Mouse (Mus musculus) neural tube, embryonic 15.5 days (tissue): ENCODE data around the gene Isy1. TPM values are rescaled to one million over a fixed set of nuclear protein-coding genes. Genes with fewer than 3 reads are reported as not detected.

ENCODE experiments used
- ATAC-seq: fragments of 200-750 bp; cut with Nextera tagmentation; 2 replicates; pipeline ENCODE4 v1.8.0; 2017; ENCODE audit warnings: mild to moderate bottlenecking, moderate TSS enrichment, moderate library complexity; ENCODE audit not compliant: low FRiP score
- H3K27ac ChIP-seq: fragments of 300-500 bp; sonication (generic); replicated peaks from 2 replicates; pipeline ENCODE4 v1.5.1; 2015; ENCODE audit warnings: mild to moderate bottlenecking, inconsistent platforms
- H3K27me3 ChIP-seq: fragments of 300-500 bp; sonication (generic); replicated peaks from 2 replicates; pipeline ENCODE4 v1.6.1; 2015; ENCODE audit warnings: inconsistent platforms
- H3K36me3 ChIP-seq: fragments of 300-500 bp; sonication (generic); 2 replicates; pipeline ENCODE4 v1.6.1; 2015; ENCODE audit warnings: inconsistent platforms
- H3K4me1 ChIP-seq: fragments of 300-500 bp; sonication (generic); 2 replicates; pipeline ENCODE4 v1.6.1; 2015; ENCODE audit warnings: inconsistent platforms
- H3K4me2 ChIP-seq: fragments of 300-500 bp; sonication (generic); 2 replicates; pipeline ENCODE4 v1.6.1; 2015; ENCODE audit warnings: inconsistent platforms, mild to moderate bottlenecking, moderate library complexity
- H3K4me3 ChIP-seq: fragments of 300-500 bp; sonication (generic); replicated peaks from 2 replicates; pipeline ENCODE4 v1.5.1; 2015; ENCODE audit warnings: mild to moderate bottlenecking, inconsistent platforms
- H3K9ac ChIP-seq: fragments of 300-500 bp; sonication (generic); replicated peaks from 2 replicates; pipeline ENCODE4 v1.6.1; 2015; ENCODE audit warnings: mild to moderate bottlenecking, inconsistent platforms
- H3K9me3 ChIP-seq: fragments of 300-500 bp; sonication (generic); replicated peaks from 2 replicates; pipeline ENCODE4 v1.6.1; 2016; ENCODE audit warnings: inconsistent platforms
- WGBS: fragments of 180-500 bp; shearing (Covaris S2); methylation state at CpG from one replicate; pipeline ENCODE4 v1.1.7; 2015; ENCODE audit warnings: mixed read lengths; 5-methylcytosine and 5-hydroxymethylcytosine counted together
- polyA plus RNA-seq: library from polyadenylated mRNA; unstranded; fragments of >200 nt; fragmentation: Nextera tagmentation; extraction: Ambion mirVana; gene quantifications from 2 replicates; pipeline ENCODE4 v1.2.1, GENCODE M21; 2015

The Isy1 gene
- polyA plus RNA-seq, 1 experiment from 2014 or later, result 22.6 TPM

DNA sequence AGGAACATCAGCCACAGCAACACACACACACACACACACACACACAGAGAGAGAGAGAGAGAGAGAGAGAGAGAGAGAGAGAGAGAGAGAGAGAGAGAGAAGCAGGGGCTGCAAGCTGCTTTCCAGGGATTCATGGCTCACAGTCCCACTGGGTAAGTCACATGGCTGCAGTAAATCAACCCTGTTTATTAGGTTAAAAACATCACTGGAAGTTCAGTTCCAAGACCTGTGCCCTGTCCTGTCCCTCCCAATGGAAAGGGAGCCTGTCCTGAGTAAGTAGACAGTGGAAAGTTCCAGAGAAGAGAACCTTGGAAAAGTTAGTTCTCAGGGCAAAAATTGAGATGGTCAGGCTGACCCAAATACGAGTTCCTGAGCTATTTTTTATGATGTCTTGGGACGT, 41.3 kb downstream of the Isy1 start:
- no peak for ATAC-seq
- H3K9me3 ChIP-seq, result no peaks in the 10 kb centered on the region

GRCm38 (mm10) chr6:87796251-87796880, 42.2 kb downstream of the Isy1 start:
- no peaks in the 10 kb centered on the region for H3K9me3 ChIP-seq
- H3K27ac ChIP-seq, result no peak overlapping the region
- no peaks in the 10 kb centered on the region for H3K27me3 ChIP-seq

More for the DNA sequence above, 41.3 kb downstream of the Isy1 start:
- peaks cover 8% of the 10 kb centered on the region for H3K36me3 ChIP-seq
- 42% methylated on average over 2 of the region's 2 CpGs for WGBS
- no peak overlapping the region for H3K9ac ChIP-seq
- H3K27me3 ChIP-seq, result no peaks in the 10 kb centered on the region
- H3K27ac ChIP-seq, result no peak overlapping the region
- no peak overlapping the region for H3K4me2 ChIP-seq
- H3K4me1 ChIP-seq, result peaks cover 8% of the 10 kb centered on the region
- no peak overlapping the region for H3K4me3 ChIP-seq

DNA sequence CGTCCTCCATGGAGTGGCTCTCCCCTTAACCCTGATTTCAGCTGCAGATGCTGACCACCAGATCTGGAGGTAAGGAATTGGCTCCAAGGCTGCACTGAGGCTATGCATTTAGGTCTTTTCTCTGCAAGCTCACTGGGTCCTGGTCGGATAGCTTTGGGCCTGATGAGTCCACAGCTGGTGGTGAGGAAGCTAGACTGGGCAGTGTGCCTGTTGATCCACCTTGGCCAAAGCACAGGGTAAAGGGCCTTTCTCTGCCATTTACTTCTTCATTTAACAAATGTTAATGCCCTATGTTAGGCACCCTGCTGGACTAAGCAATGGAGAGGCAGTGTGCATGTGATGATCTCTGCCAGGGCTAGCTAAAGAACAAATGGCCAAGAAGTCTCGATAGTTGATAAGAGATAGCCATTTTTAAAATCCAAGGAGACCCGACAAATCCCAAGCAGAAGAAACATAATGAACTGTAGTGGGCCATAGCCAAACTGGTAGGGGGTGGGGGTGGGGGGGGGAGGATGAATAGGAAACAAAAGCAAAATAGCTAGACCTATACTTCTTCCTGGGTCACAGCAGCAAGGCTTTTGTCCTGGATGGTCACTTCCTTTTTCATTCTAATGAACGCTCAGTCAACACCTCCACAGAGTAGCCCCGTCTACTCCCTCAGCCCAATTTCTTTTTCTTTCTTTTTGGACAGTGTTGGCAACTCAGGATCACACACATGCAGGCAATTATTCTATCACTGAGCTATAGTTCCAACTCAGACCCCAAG, 43.0 kb downstream of the Isy1 start:
- peaks cover 8% of the 10 kb centered on the region for H3K4me1 ChIP-seq
- no peak overlapping the region for H3K4me3 ChIP-seq
- H3K9ac ChIP-seq, result no peak overlapping the region
- no peak for ATAC-seq
- H3K27ac ChIP-seq, result no peak overlapping the region
- H3K27me3 ChIP-seq, result no peaks in the 10 kb centered on the region
- no peak overlapping the region for H3K4me2 ChIP-seq
- WGBS, result 47% methylated on average over 6 of the region's 6 CpGs
- H3K36me3 ChIP-seq, result peaks cover 17% of the 10 kb centered on the region
- H3K9me3 ChIP-seq, result no peaks in the 10 kb centered on the region

More at GRCm38 (mm10) chr6:87796251-87796880, 42.2 kb downstream of the Isy1 start:
- Histone ChIP-seq H3K4me1 (peaks cover 8% of the 10 kb centered on the region), H3K4me2 (no peak overlapping the region), H3K4me3 (no peak overlapping the region), H3K9ac (no peak overlapping the region), H3K36me3 (peaks cover 15% of the 10 kb centered on the region)
- no peak for ATAC-seq
- WGBS, result 94% methylated on average over 6 of the region's 6 CpGs

- Histone ChIP-seq H3K4me3 (no peak overlapping the region), H3K36me3 (peaks cover 17% of the 10 kb centered on the region), H3K9ac (no peak overlapping the region), H3K27ac (no peak overlapping the region), H3K4me2 (no peak overlapping the region), H3K27me3 (no peaks in the 10 kb centered on the region), H3K4me1 (peaks cover 19% of the 10 kb centered on the region), H3K9me3 (no peaks in the 10 kb centered on the region)
- no peak for ATAC-seq
- 95% methylated on average over 10 of the region's 10 CpGs for WGBS
These were observed 44.6 kb downstream of the Isy1 start for GRCm38 (mm10) chr6:87793821-87794510.

GRCm38 (mm10) chr6:87791826-87792225, 46.8 kb downstream of the Isy1 start:
- WGBS, result 94% methylated on average over 5 of the region's 5 CpGs
- Histone ChIP-seq H3K27me3 (no peaks in the 10 kb centered on the region), H3K4me2 (no peak overlapping the region), H3K4me1 (peaks cover 16% of the 10 kb centered on the region), H3K36me3 (peaks cover 17% of the 10 kb centered on the region), H3K9ac (no peak overlapping the region), H3K4me3 (no peak overlapping the region), H3K27ac (no peak overlapping the region), H3K9me3 (no peaks in the 10 kb centered on the region)
- ATAC-seq, result no peak

DNA sequence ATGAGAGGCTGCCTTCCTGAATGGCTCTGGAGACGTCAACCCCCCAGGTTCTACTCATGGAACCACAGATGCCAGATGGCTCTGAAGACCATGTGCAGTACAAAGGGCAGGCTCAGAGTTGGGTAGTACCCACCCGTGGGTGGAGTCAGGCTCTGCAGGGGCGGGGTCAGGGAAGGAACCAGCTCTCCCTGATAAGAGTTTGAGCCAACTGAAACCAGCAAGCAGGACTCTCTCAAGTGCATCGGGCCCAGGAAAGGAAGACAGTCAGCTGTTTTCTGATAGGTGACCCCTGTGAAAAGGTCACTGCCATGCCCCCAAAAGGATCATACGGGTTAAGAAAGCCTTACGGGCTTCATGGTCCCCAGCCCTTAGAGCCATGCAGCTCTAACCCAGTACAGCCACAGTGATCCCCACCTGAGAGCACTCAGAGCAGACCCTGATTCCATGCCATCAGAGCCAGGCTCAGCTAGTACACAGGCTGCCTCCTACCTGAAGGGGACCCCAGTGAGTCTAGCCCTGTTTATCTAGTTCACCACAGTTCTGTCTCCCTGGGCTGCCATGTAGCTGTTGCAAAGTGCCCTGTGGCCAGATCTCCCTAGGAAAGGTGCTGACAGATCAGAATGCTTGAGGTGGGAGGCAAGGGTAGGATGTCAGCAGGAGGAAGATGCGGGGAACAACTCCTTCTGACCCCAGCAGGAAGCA, 47.7 kb downstream of the Isy1 start:
- WGBS, result 77% methylated on average over 7 of the region's 7 CpGs
- Histone ChIP-seq H3K4me2 (no peak overlapping the region), H3K36me3 (peaks cover 17% of the 10 kb centered on the region), H3K9me3 (no peaks in the 10 kb centered on the region), H3K4me3 (no peak overlapping the region), H3K27ac (no peak overlapping the region), H3K27me3 (no peaks in the 10 kb centered on the region), H3K9ac (no peak overlapping the region), H3K4me1 (peaks cover 12% of the 10 kb centered on the region)
- ATAC-seq, result no peak

- Histone ChIP-seq H3K27ac (0 out of 2 replicates have a peak overlapping the region, but pooled peaks have one; percentile 5), H3K36me3 (peaks cover 17% of the 10 kb centered on the region), H3K9me3 (no peaks in the 10 kb centered on the region), H3K9ac (no peak overlapping the region), H3K4me3 (no peak overlapping the region), H3K27me3 (no peaks in the 10 kb centered on the region), H3K4me2 (no peak overlapping the region), H3K4me1 (peaks cover 12% of the 10 kb centered on the region)
- whole genome bisulfite sequencing, result 94% methylated on average over 6 of the region's 6 CpGs
- no peak for ATAC-seq
These were observed 48.8 kb downstream of the Isy1 start for GRCm38 (mm10) chr6:87789791-87790190.

DNA sequence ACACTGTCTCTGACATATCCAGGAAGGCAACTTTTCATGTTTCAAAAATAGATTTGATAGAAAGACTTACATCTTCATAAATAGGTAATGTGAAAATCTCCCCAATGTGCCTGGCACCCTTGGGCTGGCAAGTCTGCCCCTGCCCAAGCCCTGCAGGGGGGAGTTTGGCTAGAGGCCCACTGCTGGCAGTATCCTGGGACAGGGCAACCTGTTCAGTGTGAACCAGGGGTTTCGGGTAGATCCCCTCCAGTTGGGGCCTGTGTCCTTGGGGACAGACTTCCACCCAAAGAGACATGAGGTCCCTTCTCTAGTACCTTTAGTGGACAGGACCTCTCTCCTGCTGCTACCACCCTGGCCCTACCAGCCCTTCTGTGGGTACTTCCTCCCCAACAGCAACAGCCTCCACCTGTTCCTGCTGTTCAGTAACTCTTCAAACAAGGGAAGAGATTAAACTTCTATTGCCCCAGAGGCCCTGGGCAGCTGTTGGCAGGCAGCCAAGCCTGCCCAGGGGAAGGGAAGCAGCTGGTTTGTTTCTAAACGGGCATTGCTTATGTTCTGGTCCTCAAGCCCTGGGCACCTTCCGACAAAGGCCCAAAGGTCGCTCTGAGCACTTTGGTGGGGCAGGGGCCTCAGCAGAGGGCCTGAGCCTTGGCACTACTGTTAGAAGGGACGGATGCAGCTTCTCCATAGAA, 49.6 kb downstream of the Isy1 start:
- peaks cover 12% of the 10 kb centered on the region for H3K4me1 ChIP-seq
- no peaks in the 10 kb centered on the region for H3K9me3 ChIP-seq
- H3K27me3 ChIP-seq, result no peaks in the 10 kb centered on the region
- H3K4me2 ChIP-seq, result no peak overlapping the region
- no peak overlapping the region for H3K9ac ChIP-seq
- H3K4me3 ChIP-seq, result no peak overlapping the region
- 0 out of 2 replicates have a peak overlapping the region, but pooled peaks have one; percentile 5 for H3K27ac ChIP-seq
- 30% methylated on average over 5 of the region's 5 CpGs for WGBS
- peaks cover 15% of the 10 kb centered on the region for H3K36me3 ChIP-seq
- no peak for ATAC-seq

- H3K9ac ChIP-seq, result no peak overlapping the region
- 94% methylated on average over 9 of the region's 9 CpGs for WGBS
- H3K9me3 ChIP-seq, result no peaks in the 10 kb centered on the region
- H3K27me3 ChIP-seq, result no peaks in the 10 kb centered on the region
- peaks cover 12% of the 10 kb centered on the region for H3K4me1 ChIP-seq
- H3K4me2 ChIP-seq, result no peak overlapping the region
- H3K4me3 ChIP-seq, result no peak overlapping the region
- ATAC-seq, result no peak
- H3K27ac ChIP-seq, result no peak overlapping the region
- peaks cover 15% of the 10 kb centered on the region for H3K36me3 ChIP-seq
These were observed 50.2 kb downstream of the Isy1 start for GRCm38 (mm10) chr6:87788266-87788895.

GRCm38 (mm10) chr6:87787108-87787890, 51.3 kb downstream of the Isy1 start:
- peaks cover 9% of the 10 kb centered on the region for H3K36me3 ChIP-seq
- no peak overlapping the region for H3K9ac ChIP-seq
- WGBS, result 85% methylated on average over 6 of the region's 6 CpGs
- H3K27ac ChIP-seq, result no peak overlapping the region
- H3K4me3 ChIP-seq, result no peak overlapping the region
- ATAC-seq, result no peak
- no peaks in the 10 kb centered on the region for H3K27me3 ChIP-seq
- H3K9me3 ChIP-seq, result no peaks in the 10 kb centered on the region
- H3K4me2 ChIP-seq, result no peak overlapping the region
- H3K4me1 ChIP-seq, result peaks cover 12% of the 10 kb centered on the region
